Mouse (Mus musculus) forebrain, embryonic 16.5 days (tissue): ENCODE data around the gene Fam170b. TPM values are rescaled to one million over a fixed set of nuclear protein-coding genes. Genes with fewer than 3 reads are reported as not detected.

ENCODE experiments used
- ATAC-seq: fragments of 200-750 bp; cut with Nextera tagmentation; 2 replicates; pipeline ENCODE4 v1.8.0; 2017; ENCODE audit warnings: mild to moderate bottlenecking, moderate library complexity
- H3K27ac ChIP-seq: fragments of 300-500 bp; sonication (generic); 2 replicates; pipeline ENCODE4 v1.5.1; 2014; ENCODE audit warnings: low read length, control low read depth
- H3K27me3 ChIP-seq: fragments of 300-500 bp; sonication (generic); replicated peaks from 2 replicates; pipeline ENCODE4 v1.6.1; 2014; ENCODE audit warnings: low read length; ENCODE audit not compliant: control insufficient read depth, insufficient read depth
- H3K36me3 ChIP-seq: fragments of 300-500 bp; sonication (generic); 2 replicates; pipeline ENCODE4 v1.6.1; 2014; ENCODE audit not compliant: control insufficient read depth, insufficient read depth
- H3K4me1 ChIP-seq: fragments of 300-500 bp; sonication (generic); replicated peaks from 2 replicates; pipeline ENCODE4 v1.6.1; 2014; ENCODE audit warnings: low read length; ENCODE audit not compliant: control insufficient read depth, insufficient read depth
- H3K4me2 ChIP-seq: fragments of 300-500 bp; sonication (generic); 2 replicates; pipeline ENCODE4 v1.6.1; 2014; ENCODE audit warnings: mild to moderate bottlenecking, low read length, control low read depth
- H3K4me3 ChIP-seq: fragments of 300-500 bp; sonication (generic); replicated peaks from 2 replicates; pipeline ENCODE4 v1.5.1; 2014; ENCODE audit warnings: mild to moderate bottlenecking, low read length, control low read depth
- H3K9ac ChIP-seq: fragments of 300-500 bp; sonication (generic); replicated peaks from 2 replicates; pipeline ENCODE4 v1.6.1; 2014; ENCODE audit warnings: low read depth, low read length, control low read depth
- H3K9me3 ChIP-seq: fragments of 300-500 bp; sonication (generic); 2 replicates; pipeline ENCODE4 v1.6.1; 2016; ENCODE audit warnings: low read length; ENCODE audit not compliant: control insufficient read depth
- WGBS: fragments of 180-500 bp; shearing (Covaris S2); extraction: QIAGEN DNeasy Blood & Tissue Kit; methylation state at CpG from one replicate; pipeline ENCODE4 v1.1.7; 2014; 5-methylcytosine and 5-hydroxymethylcytosine counted together
- polyA plus RNA-seq: library from polyadenylated mRNA; unstranded; fragments of >200 nt; fragmentation: Nextera tagmentation; extraction: Ambion mirVana; gene quantifications from 2 replicates; pipeline ENCODE4 v1.2.1, GENCODE M21; 2015

Fam170b gene
- polyA plus RNA-seq, 1 experiment from 2014 or later, result not detected

GRCm38 (mm10) chr14:32801016-32801661, 32.6 kb upstream of the Fam170b start:
- Histone ChIP-seq H3K27me3 (no peaks in the 10 kb centered on the region), H3K36me3 (no peaks in the 10 kb centered on the region), H3K4me1 (no peaks in the 10 kb centered on the region), H3K9ac (no peak overlapping the region), H3K4me3 (no peak overlapping the region), H3K9me3 (no peaks in the 10 kb centered on the region), H3K27ac (no peak overlapping the region), H3K4me2 (no peak overlapping the region)
- ATAC-seq, result no peak
- 54% methylated on average over 11 of the region's 11 CpGs for WGBS

- no peak for ATAC-seq
- Histone ChIP-seq H3K9me3 (no peaks in the 10 kb centered on the region), H3K27me3 (no peaks in the 10 kb centered on the region), H3K36me3 (no peaks in the 10 kb centered on the region), H3K4me1 (no peaks in the 10 kb centered on the region), H3K9ac (no peak overlapping the region), H3K4me2 (no peak overlapping the region), H3K27ac (no peak overlapping the region), H3K4me3 (no peak overlapping the region)
Observed at GRCm38 (mm10) chr14:32801662-32802024, 32.1 kb upstream of the Fam170b start.

- Histone ChIP-seq H3K4me3 (no peak overlapping the region), H3K9ac (no peak overlapping the region), H3K27me3 (no peaks in the 10 kb centered on the region), H3K36me3 (no peaks in the 10 kb centered on the region), H3K4me2 (no peak overlapping the region), H3K9me3 (no peaks in the 10 kb centered on the region), H3K4me1 (no peaks in the 10 kb centered on the region), H3K27ac (no peak overlapping the region)
- no peak for ATAC-seq
Observed at GRCm38 (mm10) chr14:32810111-32810510, 23.7 kb upstream of the Fam170b start.

GRCm38 (mm10) chr14:32812429-32812828, 21.3 kb upstream of the Fam170b start:
- Histone ChIP-seq H3K27ac (no peak overlapping the region), H3K9me3 (no peaks in the 10 kb centered on the region), H3K4me1 (no peaks in the 10 kb centered on the region), H3K4me3 (no peak overlapping the region), H3K27me3 (no peaks in the 10 kb centered on the region), H3K36me3 (no peaks in the 10 kb centered on the region), H3K9ac (no peak overlapping the region), H3K4me2 (no peak overlapping the region)
- ATAC-seq, result no peak
- 62% methylated on average over 6 of the region's 6 CpGs for WGBS

- H3K9ac ChIP-seq, result no peak overlapping the region
- no peaks in the 10 kb centered on the region for H3K9me3 ChIP-seq
- H3K27me3 ChIP-seq, result no peaks in the 10 kb centered on the region
- no peak overlapping the region for H3K4me3 ChIP-seq
- WGBS, result 68% methylated on average over 4 of the region's 4 CpGs
- no peak overlapping the region for H3K27ac ChIP-seq
- H3K4me1 ChIP-seq, result no peaks in the 10 kb centered on the region
- no peaks in the 10 kb centered on the region for H3K36me3 ChIP-seq
- ATAC-seq, result no peak
- H3K4me2 ChIP-seq, result no peak overlapping the region
Observed at GRCm38 (mm10) chr14:32814961-32815360, 18.8 kb upstream of the Fam170b start.

GRCm38 (mm10) chr14:32816533-32816932, 17.2 kb upstream of the Fam170b start:
- WGBS, result 79% methylated on average over 4 of the region's 4 CpGs
- ATAC-seq, result no peak
- no peaks in the 10 kb centered on the region for H3K4me1 ChIP-seq

GRCm38 (mm10) chr14:32817258-32817657, 16.5 kb upstream of the Fam170b start:
- H3K4me1 ChIP-seq, result no peaks in the 10 kb centered on the region
- H3K9me3 ChIP-seq, result no peaks in the 10 kb centered on the region
- H3K9ac ChIP-seq, result no peak overlapping the region
- no peaks in the 10 kb centered on the region for H3K27me3 ChIP-seq
- H3K36me3 ChIP-seq, result no peaks in the 10 kb centered on the region
- ATAC-seq, result no peak
- WGBS, result 56% methylated on average over 7 of the region's 7 CpGs
- H3K4me2 ChIP-seq, result no peak overlapping the region
- no peak overlapping the region for H3K27ac ChIP-seq
- H3K4me3 ChIP-seq, result no peak overlapping the region

More at GRCm38 (mm10) chr14:32816533-32816932, 17.2 kb upstream of the Fam170b start:
- H3K27me3 ChIP-seq, result no peaks in the 10 kb centered on the region
- H3K4me2 ChIP-seq, result no peak overlapping the region
- no peaks in the 10 kb centered on the region for H3K36me3 ChIP-seq
- no peak overlapping the region for H3K4me3 ChIP-seq
- no peak overlapping the region for H3K9ac ChIP-seq
- H3K9me3 ChIP-seq, result no peaks in the 10 kb centered on the region
- H3K27ac ChIP-seq, result no peak overlapping the region

- H3K27ac ChIP-seq, result no peak overlapping the region
- no peaks in the 10 kb centered on the region for H3K9me3 ChIP-seq
- 82% methylated on average over 1 of the region's 1 CpGs for WGBS
- no peak overlapping the region for H3K4me3 ChIP-seq
- no peaks in the 10 kb centered on the region for H3K36me3 ChIP-seq
- H3K4me2 ChIP-seq, result no peak overlapping the region
- no peak overlapping the region for H3K9ac ChIP-seq
- no peaks in the 10 kb centered on the region for H3K4me1 ChIP-seq
- H3K27me3 ChIP-seq, result no peaks in the 10 kb centered on the region
- ATAC-seq, result no peak
Observed at GRCm38 (mm10) chr14:32819297-32819696, 14.5 kb upstream of the Fam170b start.

DNA sequence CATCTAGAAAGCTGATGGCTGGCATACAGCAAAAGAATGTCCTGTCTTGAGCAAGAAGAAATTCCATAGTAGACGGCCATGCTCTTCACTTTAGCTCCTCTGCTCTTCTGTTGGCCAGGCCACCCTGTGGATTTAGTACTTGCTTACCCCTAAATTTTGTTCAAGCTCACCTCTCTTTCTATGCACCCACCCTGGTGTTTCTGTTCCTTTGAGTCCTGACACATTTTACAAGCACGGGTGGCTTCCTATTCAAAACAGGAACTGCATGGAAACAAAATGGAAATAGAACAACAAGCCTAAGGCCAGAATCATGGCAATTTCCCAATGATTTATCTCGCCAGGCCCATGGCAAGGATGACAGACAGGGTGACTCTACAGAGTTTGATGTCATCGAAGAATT, 10.9 kb upstream of the Fam170b start:
- H3K36me3 ChIP-seq, result no peaks in the 10 kb centered on the region
- no peaks in the 10 kb centered on the region for H3K27me3 ChIP-seq
- WGBS, result 79% methylated on average over 4 of the region's 4 CpGs
- no peak for ATAC-seq
- no peak overlapping the region for H3K4me3 ChIP-seq
- no peaks in the 10 kb centered on the region for H3K9me3 ChIP-seq
- no peak overlapping the region for H3K27ac ChIP-seq
- no peak overlapping the region for H3K4me2 ChIP-seq
- H3K4me1 ChIP-seq, result peaks cover 4% of the 10 kb centered on the region; the same call in 1 of the 2 replicates
- H3K9ac ChIP-seq, result no peak overlapping the region

DNA sequence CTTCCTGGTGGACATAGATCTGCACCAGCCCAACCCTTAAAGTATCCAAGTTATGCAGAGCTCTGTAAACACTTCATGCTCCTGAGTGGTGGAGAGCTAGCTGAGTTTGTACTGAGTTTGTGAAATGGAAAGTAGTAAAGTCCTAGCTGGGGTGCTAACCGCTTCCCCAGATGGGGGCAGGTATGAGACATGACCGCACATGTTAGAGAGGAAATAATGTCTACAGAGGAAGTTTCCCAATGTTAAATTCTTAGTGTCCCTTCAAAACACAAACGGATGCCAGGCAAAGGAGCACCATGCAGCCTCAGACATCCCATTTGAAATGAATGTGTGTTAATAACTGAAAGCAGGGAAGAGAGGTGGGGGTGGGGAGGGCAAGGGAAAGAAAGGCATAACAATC, 9.9 kb upstream of the Fam170b start:
- WGBS, result 89% methylated on average over 3 of the region's 3 CpGs
- no peak overlapping the region for H3K4me2 ChIP-seq
- H3K4me1 ChIP-seq, result peaks cover 4% of the 10 kb centered on the region; the same call in 1 of the 2 replicates
- H3K36me3 ChIP-seq, result no peaks in the 10 kb centered on the region
- ATAC-seq, result no peak
- no peak overlapping the region for H3K9ac ChIP-seq
- H3K27ac ChIP-seq, result no peak overlapping the region
- H3K9me3 ChIP-seq, result no peaks in the 10 kb centered on the region
- H3K27me3 ChIP-seq, result no peaks in the 10 kb centered on the region
- H3K4me3 ChIP-seq, result no peak overlapping the region
